Mouse (Mus musculus) megakaryocyte, embryonic 14.5 days (primary cell): ENCODE data around the gene Abhd6.

ENCODE experiments used
- FLI1 ChIP-seq: IDR thresholded peaks from 2 replicates; pipeline ENCODE4 v1.6.1; 2012; ENCODE audit warnings: low read length, inconsistent platforms, mixed read lengths
- GATA1 ChIP-seq: IDR thresholded peaks from 3 replicates; pipeline ENCODE4 v1.6.1; 2012; ENCODE audit warnings: mixed read lengths, low read length, inconsistent platforms, borderline replicate concordance

DNA sequence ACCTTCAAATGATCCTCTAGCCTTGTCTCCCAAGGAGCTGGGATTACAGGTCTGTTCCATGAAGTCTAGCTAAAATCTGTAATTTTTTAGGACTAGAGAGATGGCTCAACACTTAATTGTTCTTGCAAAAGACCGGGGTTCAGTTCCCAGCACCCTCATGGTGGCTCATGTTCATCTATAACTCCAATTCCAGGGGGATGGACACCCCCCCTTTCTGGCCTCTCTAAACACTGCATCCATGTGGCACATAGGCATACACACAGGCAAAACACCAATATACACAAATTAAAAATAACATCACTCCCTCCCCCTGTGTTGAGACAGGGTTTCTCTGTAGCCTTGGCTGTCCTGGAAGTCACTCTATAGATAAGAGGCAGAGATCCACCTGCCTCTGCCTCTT, 17.3 kb downstream of the Abhd6 start:
- no peak for TF ChIP-seq GATA1
- no peak for TF ChIP-seq FLI1
